Mouse (Mus musculus) heart, embryonic 12.5 days (tissue): ENCODE measurements at regions not wholly inside any gene's neighbourhood (a gene's known extent, or its start where the extent isn't known, plus 50 kb on each side); places are given as distances from the start of the nearest gene placed in this dataset.

Experiments used
- ATAC-seq: fragments of 200-750 bp; cut with Nextera tagmentation; 2 replicates; pipeline ENCODE4 v1.8.0; 2017; ENCODE audit warnings: moderate TSS enrichment, moderate library complexity; ENCODE audit not compliant: insufficient number of reproducible peaks, low FRiP score
- H3K27ac ChIP-seq: fragments of 300-500 bp; sonication (generic); 2 replicates; pipeline ENCODE4 v1.5.1; 2016; ENCODE audit warnings: mild to moderate bottlenecking, moderate library complexity; ENCODE audit not compliant: poor library complexity, severe bottlenecking
- H3K27me3 ChIP-seq: fragments of 300-500 bp; sonication (generic); replicated peaks from 2 replicates; pipeline ENCODE4 v1.6.1; 2016; ENCODE audit warnings: mild to moderate bottlenecking, moderate library complexity
- H3K36me3 ChIP-seq: fragments of 300-500 bp; sonication (generic); 2 replicates; pipeline ENCODE4 v1.6.1; 2016; ENCODE audit warnings: mild to moderate bottlenecking, moderate library complexity
- H3K4me1 ChIP-seq: fragments of 300-500 bp; sonication (generic); replicated peaks from 2 replicates; pipeline ENCODE4 v1.6.1; 2016; ENCODE audit warnings: mild to moderate bottlenecking
- H3K4me2 ChIP-seq: fragments of 300-500 bp; sonication (generic); 2 replicates; pipeline ENCODE4 v1.6.1; 2016; ENCODE audit warnings: mild to moderate bottlenecking, moderate library complexity
- H3K4me3 ChIP-seq: fragments of 300-500 bp; sonication (generic); 2 replicates; pipeline ENCODE4 v1.5.1; 2016; ENCODE audit warnings: mild to moderate bottlenecking
- H3K9ac ChIP-seq: fragments of 300-500 bp; sonication (generic); 2 replicates; pipeline ENCODE4 v1.6.1; 2016; ENCODE audit warnings: mild to moderate bottlenecking, moderate library complexity
- H3K9me3 ChIP-seq: fragments of 300-500 bp; sonication (generic); replicated peaks from 2 replicates; pipeline ENCODE4 v1.6.1; 2016; ENCODE audit warnings: mild to moderate bottlenecking, moderate library complexity
- WGBS: fragments of 180-500 bp; shearing (Covaris S2); methylation state at CpG from one replicate; pipeline ENCODE4 v1.1.7; 2016; 5-methylcytosine and 5-hydroxymethylcytosine counted together

DNA sequence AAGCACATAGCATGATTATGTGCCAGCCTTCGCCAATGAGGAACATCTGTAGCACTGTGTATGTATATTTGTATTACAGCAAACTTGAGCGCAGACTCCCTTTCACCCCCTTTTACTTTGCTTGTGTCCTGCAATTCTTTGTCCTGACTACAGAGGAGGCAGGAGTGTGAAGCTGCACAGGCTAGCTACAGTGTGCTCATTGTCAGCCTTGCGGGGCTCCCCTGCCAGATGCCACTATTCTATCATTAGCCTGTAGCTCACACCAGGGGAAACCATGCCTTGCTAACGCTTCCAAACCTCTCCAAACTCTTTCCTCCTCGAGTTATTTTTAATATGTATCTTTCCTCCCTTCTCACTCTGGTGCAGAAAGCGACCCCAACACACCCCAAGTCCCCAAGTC, 136.4 kb upstream of the Mpdz start:
- Histone ChIP-seq H3K9me3 (no peaks in the 10 kb centered on the region), H3K4me1 (peaks cover 17% of the 10 kb centered on the region), H3K27me3 (no peaks in the 10 kb centered on the region), H3K36me3 (no peaks in the 10 kb centered on the region), H3K9ac (no peak overlapping the region), H3K4me3 (no peak overlapping the region), H3K4me2 (no peak overlapping the region), H3K27ac (no peak overlapping the region)
- no peak for ATAC-seq
- 42% methylated on average over 6 of the region's 6 CpGs for WGBS

DNA sequence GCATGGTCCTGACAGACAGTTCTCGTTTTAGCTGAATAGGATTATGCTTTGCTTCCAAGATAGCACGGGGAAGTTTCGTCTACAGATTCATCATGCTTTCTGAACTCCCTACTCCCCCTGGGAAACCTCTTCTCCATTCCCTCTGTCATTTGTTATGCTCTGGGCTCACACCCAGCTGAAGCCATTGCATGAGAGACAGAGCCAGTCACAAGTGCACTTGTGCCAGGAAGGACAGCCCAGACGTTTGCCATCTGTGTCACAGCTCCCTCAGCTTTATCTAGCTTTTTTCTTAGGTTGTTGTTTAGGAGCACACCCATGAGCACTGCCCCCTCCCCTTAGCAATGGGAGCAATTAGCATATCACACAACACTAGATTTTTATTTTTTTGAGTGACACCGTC, 131.2 kb upstream of the Mpdz start:
- no peak overlapping the region for H3K27ac ChIP-seq
- H3K4me1 ChIP-seq, result peaks cover 8% of the 10 kb centered on the region
- no peaks in the 10 kb centered on the region for H3K36me3 ChIP-seq
- H3K9ac ChIP-seq, result no peak overlapping the region
- H3K4me3 ChIP-seq, result no peak overlapping the region
- 53% methylated on average over 5 of the region's 5 CpGs for WGBS
- ATAC-seq, result no peak
- no peak overlapping the region for H3K4me2 ChIP-seq
- no peaks in the 10 kb centered on the region for H3K27me3 ChIP-seq
- H3K9me3 ChIP-seq, result no peaks in the 10 kb centered on the region

DNA sequence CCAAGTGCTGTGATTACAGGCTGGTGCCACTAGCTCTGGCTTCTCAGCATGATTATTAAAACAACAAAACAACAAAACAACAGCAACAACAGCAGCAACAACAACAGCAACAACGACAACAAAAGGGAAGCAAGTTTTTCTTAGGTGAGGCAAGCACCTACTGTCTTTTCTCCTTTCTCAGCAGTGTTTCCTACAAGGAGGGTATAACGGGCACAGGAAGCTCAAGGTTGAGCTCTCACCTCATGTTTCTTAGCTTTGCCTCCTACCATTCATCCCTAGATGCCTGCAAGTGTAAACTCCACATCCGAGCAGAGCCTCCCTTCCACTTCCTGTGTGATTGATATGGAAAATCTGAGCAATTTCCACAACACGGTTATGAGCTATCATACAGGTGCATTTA, 128.1 kb upstream of the Mpdz start:
- 56% methylated on average over 4 of the region's 4 CpGs for WGBS
- H3K27me3 ChIP-seq, result no peaks in the 10 kb centered on the region
- H3K36me3 ChIP-seq, result no peaks in the 10 kb centered on the region
- no peak overlapping the region for H3K27ac ChIP-seq
- peaks cover 12% of the 10 kb centered on the region for H3K4me1 ChIP-seq
- ATAC-seq, result no peak
- H3K4me2 ChIP-seq, result no peak overlapping the region
- no peak overlapping the region for H3K4me3 ChIP-seq
- H3K9me3 ChIP-seq, result no peaks in the 10 kb centered on the region
- H3K9ac ChIP-seq, result no peak overlapping the region

DNA sequence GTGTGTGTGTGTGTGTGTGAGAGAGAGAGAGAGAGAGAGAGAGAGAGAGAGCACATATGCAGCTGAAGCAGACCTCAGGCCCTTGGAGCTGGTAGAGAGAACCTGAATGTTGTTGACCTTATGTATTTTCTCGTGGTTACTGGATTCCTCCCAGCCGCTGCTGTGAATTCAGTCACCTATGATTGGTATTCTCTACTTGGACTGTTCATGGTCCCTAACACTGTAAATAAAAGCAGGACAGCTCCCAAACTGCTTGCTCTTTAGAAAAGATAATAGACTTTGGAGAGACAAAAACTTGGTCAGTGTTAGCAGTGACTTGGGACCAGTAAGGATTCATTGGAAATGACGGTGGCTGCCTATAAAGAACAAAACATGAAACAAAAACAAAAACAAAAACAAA, 126.9 kb upstream of the Mpdz start:
- no peaks in the 10 kb centered on the region for H3K9me3 ChIP-seq
- 78% methylated on average over 3 of the region's 3 CpGs for WGBS
- no peak overlapping the region for H3K4me3 ChIP-seq
- H3K27me3 ChIP-seq, result no peaks in the 10 kb centered on the region
- ATAC-seq, result no peak
- no peaks in the 10 kb centered on the region for H3K36me3 ChIP-seq
- no peak overlapping the region for H3K27ac ChIP-seq
- no peak overlapping the region for H3K4me2 ChIP-seq
- peaks cover 19% of the 10 kb centered on the region for H3K4me1 ChIP-seq
- no peak overlapping the region for H3K9ac ChIP-seq

GRCm38 (mm10) chr4:81568404-81568803, 125.8 kb upstream of the Mpdz start:
- WGBS, result 79% methylated on average over 6 of the region's 6 CpGs
- ATAC-seq, result no peak
- Histone ChIP-seq H3K9ac (no peak overlapping the region), H3K4me2 (no peak overlapping the region), H3K36me3 (no peaks in the 10 kb centered on the region), H3K4me3 (no peak overlapping the region), H3K9me3 (no peaks in the 10 kb centered on the region), H3K4me1 (peaks cover 19% of the 10 kb centered on the region), H3K27me3 (no peaks in the 10 kb centered on the region), H3K27ac (no peak overlapping the region)

DNA sequence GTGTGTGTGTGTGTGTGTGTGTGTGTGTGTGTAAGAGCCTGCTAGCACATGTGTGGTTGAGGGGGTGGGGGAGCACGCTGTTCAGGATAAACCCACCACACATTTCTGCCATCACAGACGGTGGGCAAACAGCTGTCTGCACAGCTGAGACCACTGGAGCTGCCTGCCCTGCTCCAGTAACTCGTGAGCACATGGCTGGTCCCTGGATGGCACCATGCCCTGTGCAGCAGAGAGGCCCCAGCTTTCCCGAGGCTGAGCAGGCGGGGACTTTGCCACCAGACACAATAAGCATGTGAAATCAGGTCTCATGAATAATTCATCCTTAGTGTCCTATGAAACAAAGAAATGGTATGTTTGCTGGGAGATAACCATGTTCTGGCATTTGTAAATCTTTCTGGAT, 125.3 kb upstream of the Mpdz start:
- Histone ChIP-seq H3K27ac (no peak overlapping the region), H3K9me3 (no peaks in the 10 kb centered on the region), H3K36me3 (no peaks in the 10 kb centered on the region), H3K27me3 (no peaks in the 10 kb centered on the region), H3K4me1 (peaks cover 22% of the 10 kb centered on the region), H3K4me3 (no peak overlapping the region), H3K9ac (0 out of 2 replicates have a peak overlapping the region, but pooled peaks have one; percentile 30), H3K4me2 (no peak overlapping the region)
- no peak for ATAC-seq
- WGBS, result 51% methylated on average over 5 of the region's 5 CpGs

DNA sequence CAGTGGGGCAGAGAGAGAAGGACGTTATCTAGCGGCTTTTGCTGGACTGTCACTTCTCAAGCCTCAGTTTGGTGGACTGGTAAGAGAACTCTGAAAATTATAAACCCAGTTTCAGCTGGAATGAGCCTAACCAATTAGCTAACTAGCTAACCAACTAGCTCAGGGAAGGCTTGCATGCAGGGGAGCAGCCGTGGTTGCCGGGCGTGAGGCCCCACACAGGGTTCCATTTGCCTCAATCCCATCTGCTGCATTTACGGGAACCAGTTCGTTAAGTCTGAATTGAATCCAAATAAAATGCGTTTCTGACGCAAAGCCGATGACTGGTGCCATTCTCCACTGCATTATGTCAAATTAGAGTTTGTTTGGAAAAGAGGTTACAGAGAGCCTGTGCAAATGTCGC, 123.9 kb upstream of the Mpdz start:
- H3K27me3 ChIP-seq, result no peaks in the 10 kb centered on the region
- no peak overlapping the region for H3K27ac ChIP-seq
- WGBS, result 79% methylated on average over 11 of the region's 11 CpGs
- peaks cover 26% of the 10 kb centered on the region for H3K4me1 ChIP-seq
- H3K4me2 ChIP-seq, result no peak overlapping the region
- H3K4me3 ChIP-seq, result no peak overlapping the region
- ATAC-seq, result no peak
- H3K36me3 ChIP-seq, result no peaks in the 10 kb centered on the region
- no peak overlapping the region for H3K9ac ChIP-seq
- H3K9me3 ChIP-seq, result no peaks in the 10 kb centered on the region

DNA sequence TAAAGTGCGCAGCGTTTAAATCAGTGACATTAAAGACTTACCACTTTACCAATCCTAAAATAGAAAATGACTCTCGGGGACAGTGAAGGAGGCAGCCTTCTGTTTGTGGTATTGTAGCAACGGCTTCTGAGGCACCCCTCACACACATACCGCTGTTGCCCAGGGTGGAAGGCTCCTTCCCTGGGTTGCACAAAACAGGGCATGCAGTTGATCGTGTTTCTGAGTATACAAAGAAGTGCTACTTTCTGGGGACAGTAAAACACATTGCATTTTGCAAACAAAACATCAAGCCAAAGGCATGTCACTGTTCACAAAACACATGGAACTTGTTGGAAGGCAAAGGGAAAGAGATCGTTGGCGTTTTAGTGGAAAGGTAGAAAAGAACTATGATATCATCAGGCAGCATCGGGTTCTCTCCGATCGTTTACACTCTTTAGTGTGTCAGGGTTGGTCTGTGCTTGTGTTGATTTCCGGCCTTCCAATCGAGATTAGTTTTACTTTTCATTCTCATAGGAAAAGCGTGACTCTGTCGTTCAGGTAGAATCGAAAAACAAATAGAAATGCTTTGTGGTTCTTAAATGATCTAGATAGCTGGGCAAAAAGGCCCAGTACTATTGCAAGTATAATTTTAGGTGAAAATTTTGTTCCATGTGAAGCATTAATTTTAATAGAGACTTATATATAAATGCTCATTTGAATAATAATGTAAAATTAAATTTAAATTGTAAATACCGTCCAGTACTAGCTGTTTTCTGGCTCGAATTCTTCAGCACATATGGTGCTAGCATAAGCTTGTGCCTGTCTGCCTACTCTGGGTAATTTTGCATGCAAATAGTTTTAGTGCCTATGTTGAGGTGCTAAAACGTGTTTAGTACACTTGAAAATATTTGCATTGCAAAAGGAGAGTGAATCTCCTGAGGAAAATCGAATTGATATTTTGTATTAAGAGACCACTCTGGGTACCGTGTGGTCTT, 123.1 kb upstream of the Mpdz start:
- H3K4me1 ChIP-seq, result peaks cover 29% of the 10 kb centered on the region
- H3K9me3 ChIP-seq, result no peaks in the 10 kb centered on the region
- no peaks in the 10 kb centered on the region for H3K27me3 ChIP-seq
- no peak for ATAC-seq
- H3K9ac ChIP-seq, result no peak overlapping the region
- WGBS, result 71% methylated on average over 21 of the region's 21 CpGs
- H3K27ac ChIP-seq, result peak overlapping the region; percentile 45; the same call in 1 of the 2 replicates
- H3K4me3 ChIP-seq, result no peak overlapping the region
- H3K36me3 ChIP-seq, result no peaks in the 10 kb centered on the region
- no peak overlapping the region for H3K4me2 ChIP-seq

- H3K36me3 ChIP-seq, result no peaks in the 10 kb centered on the region
- H3K9ac ChIP-seq, result no peak overlapping the region; the same call in 1 of the 2 replicates
- no peak overlapping the region for H3K4me3 ChIP-seq
- WGBS, result 6% methylated on average over 6 of the region's 6 CpGs
- H3K4me2 ChIP-seq, result peak overlapping the region; percentile 8; the same call in 1 of the 2 replicates
- no peak for ATAC-seq
- peaks cover 27% of the 10 kb centered on the region for H3K4me1 ChIP-seq
- H3K27ac ChIP-seq, result no peak overlapping the region
- no peaks in the 10 kb centered on the region for H3K9me3 ChIP-seq
- H3K27me3 ChIP-seq, result no peaks in the 10 kb centered on the region
Measured at GRCm38 (mm10) chr4:81564446-81564845, 121.8 kb upstream of the Mpdz start.

DNA sequence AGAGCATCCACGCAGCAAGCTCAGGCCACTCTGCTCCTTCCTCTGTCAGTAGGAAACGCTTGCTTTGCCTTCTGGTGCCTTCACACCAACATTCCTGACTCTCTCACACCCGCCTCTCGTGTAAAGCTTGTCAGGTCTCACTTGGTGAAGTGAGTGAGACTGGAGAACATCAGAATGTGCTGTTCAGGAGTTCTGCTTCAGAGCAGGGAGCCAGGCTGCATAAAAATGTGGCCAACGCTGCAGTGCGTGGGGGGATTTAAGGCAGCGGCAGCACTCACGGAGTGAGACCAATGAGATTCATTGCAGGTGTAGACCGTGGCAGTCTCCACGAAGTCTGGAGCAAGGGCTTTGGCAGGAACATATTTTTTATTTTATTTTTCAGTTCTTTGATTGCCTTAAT, 121.0 kb upstream of the Mpdz start:
- peak overlapping the region; percentile 71 for H3K27ac ChIP-seq
- H3K4me2 ChIP-seq, result peak overlapping the region; percentile 52
- no peak for ATAC-seq
- no peaks in the 10 kb centered on the region for H3K27me3 ChIP-seq
- no peaks in the 10 kb centered on the region for H3K9me3 ChIP-seq
- H3K9ac ChIP-seq, result peak overlapping the region; percentile 2; the same call in 1 of the 2 replicates
- WGBS, result 22% methylated on average over 10 of the region's 10 CpGs
- H3K4me1 ChIP-seq, result peaks cover 27% of the 10 kb centered on the region
- no peak overlapping the region for H3K4me3 ChIP-seq
- H3K36me3 ChIP-seq, result no peaks in the 10 kb centered on the region

DNA sequence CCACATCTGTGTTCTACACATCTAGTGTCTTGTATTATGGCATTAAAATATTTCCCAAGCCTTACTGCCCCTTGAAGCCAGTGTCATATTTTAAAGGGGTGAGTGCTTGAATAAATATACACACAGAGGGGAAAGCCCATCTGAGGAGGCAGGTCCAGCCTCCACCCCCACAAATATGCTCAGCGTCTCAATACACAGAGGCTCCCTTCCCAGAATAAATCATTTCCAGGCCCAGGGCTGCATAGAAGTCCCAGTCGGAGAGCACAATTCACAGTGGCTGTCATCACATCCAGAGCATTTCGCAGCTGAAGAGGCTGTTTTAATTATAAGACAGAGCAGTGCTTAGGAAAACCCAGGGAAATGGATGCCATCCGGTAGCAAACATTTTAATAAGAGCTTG, 118.8 kb upstream of the Mpdz start:
- no peak for ATAC-seq
- no peak overlapping the region for H3K4me2 ChIP-seq
- H3K36me3 ChIP-seq, result no peaks in the 10 kb centered on the region
- H3K27me3 ChIP-seq, result no peaks in the 10 kb centered on the region
- H3K4me1 ChIP-seq, result peaks cover 23% of the 10 kb centered on the region
- H3K9me3 ChIP-seq, result no peaks in the 10 kb centered on the region
- 23% methylated on average over 4 of the region's 4 CpGs for WGBS
- peak overlapping the region; percentile 6; the same call in 1 of the 2 replicates for H3K27ac ChIP-seq
- H3K4me3 ChIP-seq, result no peak overlapping the region
- H3K9ac ChIP-seq, result no peak overlapping the region
